Mouse (Mus musculus) granulocyte monocyte progenitor cell, adult 5-6 weeks (primary cell): ENCODE data around the gene Avp. TPM values are rescaled to one million over a fixed set of nuclear protein-coding genes. Genes with fewer than 3 reads are reported as not detected.

Experiments
- ATAC-seq: replicated peaks from 2 replicates; pipeline ENCODE4 v1.8.0; 2016; ENCODE audit warnings: mild to moderate bottlenecking, moderate TSS enrichment, inconsistent platforms; ENCODE audit not compliant: poor library complexity, severe bottlenecking
- total RNA-seq, 2 experiments: library from RNA; stranded (forward) in 1 of 2; stranded (reverse) in 1 of 2; fragments of 200-712, 200-1000 nt in 1 of 2; fragments of >200 nt in 1 of 2; fragmentation: Nextera tagmentation in 1 of 2; gene quantifications; 2 replicates each; pipeline ENCODE4 v1.2.3; 2014 to 2017

Avp gene
- total RNA-seq (2014; fragmentation: Nextera tagmentation) (not detected in 2 replicates), total RNA-seq (2017) (not detected in 2 replicates)

DNA sequence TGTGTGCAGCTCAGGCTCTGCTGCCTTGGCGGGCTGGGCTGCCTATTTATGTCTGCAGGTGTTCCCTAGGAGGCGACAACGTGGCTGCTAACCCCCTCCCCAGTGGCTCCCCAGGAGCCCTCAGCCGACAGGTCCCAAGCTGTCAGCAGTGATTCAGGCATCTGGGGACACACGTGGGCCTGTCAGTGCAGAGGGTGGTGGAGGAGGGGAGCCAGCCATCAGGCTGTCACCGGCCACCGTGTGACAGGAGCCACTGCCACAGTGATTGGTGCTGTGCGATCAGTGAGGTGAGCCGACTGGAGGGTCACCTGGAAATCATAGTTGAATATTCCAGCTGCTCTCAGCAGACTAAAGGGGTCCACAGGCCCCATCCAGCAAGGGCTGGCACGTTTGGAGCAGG is at the start of gene Avp:
TSS of gene Avp (minus strand) at position 3 of the 400 bp plus-strand sequence.
- no peak for ATAC-seq

DNA sequence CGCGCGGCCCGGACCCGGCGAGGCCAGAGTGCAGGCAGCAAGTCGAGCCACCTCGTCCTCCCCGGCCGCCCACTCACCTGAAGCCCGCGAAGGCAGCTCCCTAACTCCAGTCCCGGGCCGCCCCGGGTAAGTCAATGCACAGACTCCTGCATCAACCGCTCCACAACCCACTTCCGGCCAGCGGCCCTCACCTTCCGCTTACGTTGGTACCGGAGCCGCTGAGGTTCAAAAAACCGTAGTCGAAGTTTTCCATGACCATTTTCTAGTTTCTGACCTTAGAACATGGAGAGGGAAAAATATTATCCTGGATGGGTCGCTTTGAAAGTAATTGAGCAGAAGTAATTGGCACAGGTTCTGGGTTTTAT is 47.5 kb upstream of the Avp start, which contains the start of the genes Fastkd5 and Ubox5:
TSS of gene Fastkd5 (minus strand) at position 189 of the 365 bp plus-strand sequence.
TSS of gene Ubox5 (minus strand) at position 200 of the 365 bp plus-strand sequence.
- peak; percentile 78 for ATAC-seq

DNA sequence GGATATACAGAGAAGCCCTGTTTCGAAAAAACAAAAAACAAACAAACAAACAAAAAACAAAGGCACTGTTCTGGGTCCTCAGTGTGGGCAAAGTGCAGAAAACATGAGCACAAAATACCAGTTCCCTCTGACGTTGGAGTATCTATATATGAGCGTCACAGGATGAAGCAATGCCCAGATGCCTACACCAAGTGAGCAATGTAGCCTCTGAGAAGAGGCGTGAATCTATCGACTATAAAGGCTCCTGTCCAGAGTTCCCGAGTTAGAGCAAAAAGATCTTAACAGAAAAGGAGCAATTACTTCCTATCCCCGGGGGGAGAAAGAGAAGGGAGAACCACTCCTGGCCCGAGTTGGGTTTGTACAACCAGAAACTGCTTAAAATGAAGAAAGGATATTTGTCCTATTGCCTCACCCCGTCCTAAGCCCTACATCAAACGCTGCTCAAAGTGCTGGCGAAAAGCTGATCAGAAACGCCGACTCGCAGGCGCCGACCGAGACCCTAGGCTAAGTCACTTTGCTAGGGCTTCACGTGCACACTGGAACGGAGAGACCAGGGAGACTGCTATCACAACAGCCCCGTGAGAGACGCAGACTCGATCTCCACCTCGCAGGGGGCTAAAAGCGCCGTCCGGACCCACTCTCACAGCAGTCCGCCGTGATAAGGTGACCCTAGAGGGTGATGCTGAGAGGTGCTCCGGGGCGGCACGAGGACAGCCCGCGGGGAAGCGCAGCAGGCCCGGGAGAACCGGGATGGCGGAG is 46.9 kb upstream of the Avp start:
- ATAC-seq = peak; percentile 72

DNA sequence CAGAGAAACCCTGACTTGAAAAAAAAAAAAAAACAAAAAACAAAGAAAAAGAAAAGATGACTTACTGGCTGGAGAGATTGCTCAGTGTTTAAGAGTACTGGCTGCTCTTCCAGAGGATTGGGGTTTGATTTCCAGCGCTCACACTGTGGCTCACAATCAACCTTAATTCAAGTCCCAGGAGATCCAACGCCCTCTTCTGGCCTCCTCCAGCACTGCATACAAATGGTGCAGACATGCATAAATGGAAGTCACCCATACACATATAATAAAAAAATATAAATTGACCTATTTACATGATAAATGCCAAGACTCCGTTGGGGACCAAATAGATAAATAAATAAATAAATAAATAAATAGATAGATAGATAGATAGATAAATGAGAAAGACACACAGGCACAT is 46.1 kb upstream of the Avp start:
- no peak for ATAC-seq

DNA sequence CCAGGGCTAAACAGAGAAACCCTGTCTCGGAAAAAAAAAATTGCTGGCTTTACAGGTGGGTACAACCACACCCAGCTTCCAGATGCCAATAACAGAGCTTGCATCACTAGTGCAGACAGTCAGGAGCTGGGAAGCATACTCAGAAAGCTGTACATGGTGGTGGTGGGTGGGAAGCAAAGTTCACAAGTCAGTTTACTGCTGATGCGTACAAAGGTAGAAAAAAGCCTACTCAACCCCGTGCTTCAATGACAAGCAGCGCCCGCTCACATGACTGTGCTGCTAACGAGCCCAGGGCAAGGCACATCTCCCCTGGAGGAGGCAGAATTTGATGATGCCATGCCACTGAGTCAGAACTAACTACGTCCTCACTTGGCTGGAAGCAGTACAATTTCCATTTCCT is 36.6 kb upstream of the Avp start:
- no peak for ATAC-seq

DNA sequence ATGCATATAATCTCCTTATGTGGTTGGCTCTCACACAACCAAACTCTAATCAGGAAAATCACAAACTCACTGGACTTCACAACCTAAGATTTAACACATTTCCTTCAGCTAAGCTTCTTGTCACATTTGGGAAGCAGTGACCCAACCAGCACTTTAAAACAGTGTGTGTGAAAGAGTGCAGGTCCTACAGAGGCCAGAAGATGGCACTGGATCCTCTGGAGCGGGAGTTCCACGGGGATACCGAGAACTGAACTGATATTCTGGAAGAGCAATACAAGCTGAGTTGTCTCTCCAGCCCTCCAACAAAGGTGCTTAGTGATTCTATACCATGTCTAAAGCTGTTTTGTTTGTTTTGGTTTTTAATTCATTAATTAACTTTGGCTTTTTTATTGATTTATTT is 30.7 kb upstream of the Avp start:
- no peak for ATAC-seq

DNA sequence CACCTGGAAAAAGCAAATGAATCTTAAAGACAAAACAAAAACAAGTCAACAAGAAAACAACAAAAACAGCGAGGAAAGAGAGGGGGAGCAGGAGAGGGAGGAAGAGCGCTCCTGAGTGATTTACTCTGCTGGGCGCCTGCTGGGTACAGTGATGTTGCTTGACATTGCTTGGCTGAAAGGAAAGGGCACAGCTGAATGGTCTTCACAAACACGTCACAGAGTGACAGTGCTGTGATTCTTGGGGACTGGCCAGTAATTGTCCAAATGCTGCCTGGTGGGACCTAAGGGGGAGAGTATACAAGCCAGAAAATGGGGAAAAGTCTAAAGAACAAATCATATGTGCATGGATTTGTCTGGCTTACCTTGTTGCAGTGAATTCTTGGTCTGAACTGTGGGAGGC is 19.8 kb upstream of the Avp start:
- ATAC-seq = no peak

DNA sequence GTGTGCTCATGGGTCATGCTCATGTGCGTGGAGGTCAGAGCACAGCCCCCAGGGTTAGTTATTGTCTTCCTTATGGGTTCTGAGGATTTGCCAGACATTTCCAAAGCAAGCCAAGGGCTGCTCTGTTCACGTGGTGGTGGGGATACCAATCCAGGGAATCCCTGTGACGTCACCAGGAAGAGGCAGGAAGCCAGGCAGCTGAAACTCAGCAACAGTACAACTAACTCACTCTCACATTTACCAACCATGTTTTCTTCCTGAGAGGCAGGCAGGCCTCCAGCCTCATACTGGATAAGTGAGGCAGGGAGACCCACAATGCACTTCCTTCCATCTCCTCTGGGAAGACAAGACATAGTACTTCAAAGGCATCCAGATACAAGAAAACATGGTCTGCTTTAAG is 16.0 kb upstream of the Avp start:
- ATAC-seq = no peak

DNA sequence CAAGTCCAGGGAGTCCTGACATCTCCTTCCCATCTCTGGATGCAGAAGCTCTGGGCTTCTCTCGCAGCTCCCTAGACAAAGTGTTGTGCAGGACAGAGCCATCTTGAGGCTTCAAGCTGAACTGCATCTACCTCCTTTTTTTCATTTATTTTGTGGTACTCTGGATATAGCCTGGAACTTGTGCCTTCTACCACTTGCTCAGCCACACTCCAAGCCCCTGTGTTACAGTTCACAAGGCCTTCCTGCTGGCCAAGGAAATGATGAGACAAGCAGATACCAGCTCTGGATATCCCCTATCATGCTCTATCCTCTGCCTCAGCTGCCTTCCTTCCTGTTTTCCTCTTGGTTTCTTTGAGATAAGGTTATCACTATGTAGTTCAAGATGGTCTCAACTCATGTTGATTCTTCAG is 15.3 kb upstream of the Avp start:
- ATAC-seq = peak; percentile 50

DNA sequence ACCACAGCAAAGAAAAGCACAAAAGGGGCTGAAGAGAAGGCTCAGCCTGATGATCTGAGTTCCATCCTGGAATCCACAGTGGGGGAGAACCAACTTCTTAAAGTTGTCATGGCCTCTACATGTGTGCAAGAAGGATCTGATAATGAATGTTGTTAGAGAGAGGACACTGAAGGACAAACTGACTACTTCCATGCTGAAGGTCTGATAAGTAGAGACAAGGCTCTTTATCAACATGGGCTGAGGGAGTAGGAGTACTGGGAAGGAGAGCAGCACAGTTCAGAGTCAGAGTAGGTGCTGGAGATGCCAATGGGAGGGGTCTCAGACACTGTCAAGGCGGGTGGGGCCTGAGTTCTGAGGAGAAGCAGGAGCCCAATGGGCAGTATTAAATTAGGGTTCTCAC is 13.2 kb upstream of the Avp start:
- no peak for ATAC-seq

DNA sequence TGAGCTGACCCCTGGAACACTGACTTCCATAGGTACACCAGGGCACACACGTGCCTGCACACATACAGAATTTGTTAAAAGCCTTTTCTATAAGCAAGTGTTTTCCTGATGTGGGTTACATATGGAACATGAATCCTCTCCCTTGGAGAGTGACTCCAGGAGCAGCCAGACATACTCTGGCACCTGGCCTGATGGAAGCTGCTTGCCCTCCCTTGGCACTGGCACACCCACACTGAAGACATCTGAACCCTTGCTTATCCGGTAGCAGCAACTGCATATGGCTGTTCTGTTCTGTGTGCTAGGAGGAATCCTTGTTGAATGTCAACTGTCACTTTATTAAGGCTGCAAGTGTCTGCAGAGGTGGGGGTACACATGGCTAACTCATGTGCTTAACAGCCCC is 8.7 kb upstream of the Avp start:
- no peak for ATAC-seq

DNA sequence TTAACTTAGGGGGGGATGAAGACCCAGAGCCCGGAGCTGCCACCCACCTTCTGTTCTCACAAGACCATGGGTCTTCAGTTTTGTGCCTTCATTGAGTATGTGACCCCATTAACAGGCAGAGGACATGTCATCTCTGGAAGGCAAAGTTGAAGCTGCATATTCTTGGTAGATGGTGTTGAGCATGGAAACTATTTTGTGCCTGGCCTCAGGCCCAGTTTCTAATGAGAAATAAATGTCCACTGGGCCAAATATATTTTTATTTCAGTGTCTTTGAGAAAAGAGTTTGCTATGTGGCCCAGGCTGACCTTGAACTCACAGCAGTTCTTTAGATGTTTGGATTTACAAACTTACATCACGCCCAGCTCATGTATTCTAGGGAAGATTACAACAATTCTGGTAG is 7.4 kb upstream of the Avp start:
- ATAC-seq = no peak

DNA sequence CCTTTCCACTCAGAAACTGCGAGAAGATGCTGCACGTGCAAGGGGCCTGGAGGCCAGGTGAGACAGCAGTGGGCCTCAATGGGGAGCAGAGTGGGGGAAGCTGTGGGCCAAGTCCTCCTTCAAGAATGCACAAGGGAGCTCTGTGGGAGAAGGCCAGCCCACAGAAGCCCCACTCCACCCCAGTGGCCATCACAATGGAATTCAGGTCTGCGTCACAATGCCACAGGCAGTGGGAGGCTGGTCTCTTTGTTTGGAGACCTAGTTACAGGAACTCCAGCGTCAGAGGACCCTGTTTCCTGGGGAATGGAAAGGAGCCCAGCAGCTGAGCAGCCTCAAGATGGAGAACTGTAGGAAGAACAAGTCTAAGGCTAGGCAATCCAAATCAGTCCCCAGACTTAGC is 6.8 kb upstream of the Avp start:
- ATAC-seq = no peak

DNA sequence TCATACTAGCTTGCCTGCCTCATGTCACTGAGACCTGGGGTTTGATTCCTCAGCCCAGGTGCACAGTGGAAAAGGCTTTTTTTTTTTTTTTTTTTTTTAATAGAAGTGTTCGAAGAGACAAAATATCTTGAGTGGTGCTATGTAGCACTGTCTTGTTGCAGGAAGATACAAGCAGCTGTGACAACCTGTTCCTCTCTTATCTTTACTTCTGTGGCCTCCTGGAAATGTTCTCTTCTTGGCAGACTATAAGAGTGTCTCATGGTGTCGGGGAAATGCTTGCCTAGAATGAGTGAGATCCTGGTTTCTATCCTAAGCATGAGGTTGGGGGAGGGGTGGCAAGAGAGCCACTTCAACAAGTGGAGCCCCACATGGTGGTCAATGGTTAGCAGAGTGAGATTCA is 6.0 kb upstream of the Avp start:
- no peak for ATAC-seq

DNA sequence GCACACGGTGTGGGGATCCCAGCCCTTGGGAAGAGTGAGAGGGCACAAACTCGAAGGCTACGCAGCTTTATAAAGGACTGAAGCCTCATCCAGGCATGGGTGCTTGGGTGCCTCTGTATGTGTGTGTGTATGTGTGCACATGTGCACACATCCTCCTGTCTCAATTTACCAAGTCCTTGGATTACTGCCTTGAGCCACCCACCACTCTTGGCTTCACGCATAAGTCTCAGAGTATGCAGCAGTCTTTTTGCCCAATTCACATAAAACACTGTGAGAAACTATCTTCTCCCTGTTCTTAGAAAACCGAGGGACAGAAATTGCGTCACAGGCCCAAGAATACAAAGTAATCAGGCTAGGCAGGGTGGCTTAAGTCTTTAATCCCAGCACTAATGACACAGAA is 3.7 kb upstream of the Avp start:
- no peak for ATAC-seq

DNA sequence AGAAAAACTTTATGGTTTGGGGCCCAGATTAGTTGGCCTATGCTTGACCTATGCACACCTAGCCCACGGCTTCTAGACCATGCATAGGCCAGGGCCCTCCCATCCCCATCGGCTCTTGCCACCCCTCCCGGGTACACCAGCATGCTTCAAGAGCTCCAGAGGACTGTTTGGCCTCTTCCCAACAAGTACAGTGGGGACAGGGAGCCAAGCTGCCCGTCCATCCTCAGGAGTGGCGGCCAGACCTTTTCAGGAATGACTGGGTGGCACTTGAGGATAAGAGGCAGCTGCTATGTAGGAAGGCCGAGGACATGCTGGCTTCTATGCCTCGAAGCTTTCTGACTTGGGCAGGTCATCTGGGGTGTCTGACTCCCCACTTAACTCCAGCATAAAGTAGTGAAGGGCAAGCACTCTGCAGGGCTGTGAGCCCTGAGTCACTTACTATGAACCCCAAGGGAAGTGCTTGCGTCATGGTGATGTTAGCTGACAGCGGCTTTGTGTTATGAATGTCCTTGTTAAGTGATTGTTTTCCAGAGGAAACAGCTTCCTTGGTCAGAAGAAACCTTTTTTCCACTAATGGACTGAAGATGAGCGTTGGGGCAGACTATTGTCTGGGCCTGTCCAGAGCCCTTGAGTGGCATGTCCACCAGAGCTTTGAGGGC is 1.7 kb upstream of the Avp start:
- ATAC-seq = no peak

DNA sequence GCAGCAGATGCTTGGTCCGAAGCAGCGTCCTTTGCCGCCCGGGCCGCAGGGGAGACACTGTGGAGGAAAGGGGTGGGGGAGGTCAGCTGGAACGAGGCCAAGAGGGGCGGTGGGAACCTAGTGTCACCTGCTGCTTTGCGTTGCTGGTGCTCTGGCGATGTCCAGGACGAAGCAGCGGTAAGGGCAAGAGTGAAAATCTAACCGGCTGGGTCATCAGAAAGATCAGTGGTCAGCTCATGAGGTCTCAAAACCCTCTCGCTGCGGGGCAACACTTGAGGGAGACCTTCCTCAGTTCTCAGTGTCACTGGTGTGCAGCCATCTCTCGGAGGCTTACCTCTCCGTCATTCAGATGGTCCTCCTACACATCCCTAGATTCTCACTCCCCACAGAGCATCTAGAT is 1.2 kb downstream of the Avp start:
- no peak for ATAC-seq

DNA sequence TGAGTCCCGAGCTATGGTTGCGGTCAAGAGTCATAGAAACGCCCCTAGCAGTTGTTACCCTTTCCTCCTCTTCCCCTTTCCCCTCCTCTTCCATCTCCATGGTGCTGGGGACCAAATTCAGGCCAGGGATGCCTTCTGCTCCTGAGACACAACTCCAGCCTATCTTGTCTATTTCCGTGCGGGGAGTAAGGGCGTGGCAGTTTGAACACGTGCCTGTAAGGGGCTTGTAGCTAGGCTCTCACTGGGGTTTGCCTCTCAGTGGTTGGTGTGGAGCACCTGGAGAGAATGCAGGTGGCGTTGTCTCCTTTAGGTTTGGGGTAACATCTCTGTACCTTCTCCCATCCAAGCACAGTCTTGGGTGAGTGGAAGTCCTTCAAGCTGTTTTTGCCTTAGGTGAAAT is 2.6 kb downstream of the Avp start:
- peak; percentile 37 for ATAC-seq

DNA sequence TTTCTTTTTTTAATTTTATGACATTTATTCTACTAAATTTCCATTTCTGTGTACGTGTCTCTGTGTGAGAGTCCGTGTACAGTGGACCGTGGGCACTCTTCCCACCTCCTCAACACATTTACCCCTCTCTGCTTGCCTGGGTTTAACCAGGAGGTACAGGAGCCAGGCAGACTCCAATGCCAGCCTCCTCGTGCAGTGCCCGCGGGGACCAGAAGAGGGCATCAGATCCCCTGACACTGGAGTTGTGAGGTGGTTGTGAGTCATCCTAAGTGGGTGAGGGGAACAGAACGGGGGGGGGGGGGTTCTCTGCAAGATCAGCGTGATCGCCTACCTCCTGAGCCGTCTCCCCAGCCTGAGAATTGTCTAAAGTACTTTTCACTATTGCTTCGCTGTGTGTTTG is 4.2 kb downstream of the Avp start:
- ATAC-seq = peak; percentile 57

DNA sequence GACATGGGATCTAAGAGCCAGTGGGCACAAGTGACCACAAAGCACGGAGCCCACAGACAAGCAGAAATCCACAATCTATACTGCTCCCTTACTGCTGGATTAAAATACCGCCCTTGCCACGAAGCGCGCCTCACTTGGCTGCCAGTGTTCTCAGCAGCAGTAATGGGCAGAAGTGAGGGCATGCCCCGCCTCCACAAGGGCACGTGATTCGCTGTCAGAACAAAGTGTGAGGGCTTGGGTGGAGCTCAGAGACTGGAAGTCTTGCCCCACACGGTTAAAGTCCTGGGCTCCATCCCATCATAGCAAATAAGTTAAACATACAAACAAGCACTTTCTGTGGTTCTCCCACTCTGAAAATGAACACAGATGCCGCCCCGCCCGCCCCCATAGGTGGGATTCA is 4.7 kb downstream of the Avp start:
- peak; percentile 61 for ATAC-seq

DNA sequence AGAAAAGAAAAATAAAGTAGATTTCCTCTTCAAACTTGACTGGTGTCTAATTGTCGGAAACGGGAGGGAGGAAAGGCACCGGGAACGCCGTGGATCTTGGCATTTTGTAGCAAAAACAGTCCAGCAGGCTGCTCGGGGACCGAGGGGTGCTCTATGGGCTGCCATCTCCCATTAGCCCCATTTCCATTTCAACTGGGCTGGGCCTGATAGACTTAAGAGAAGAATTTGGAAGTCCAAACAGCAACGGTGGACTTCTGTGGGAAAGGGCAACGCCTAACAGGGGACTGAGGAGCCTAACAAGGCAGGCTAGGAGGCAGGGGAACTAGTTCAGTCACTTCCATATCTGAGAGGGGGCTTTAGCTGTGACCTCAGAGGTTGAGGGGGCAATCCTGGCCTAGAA is 5.3 kb downstream of the Avp start:
- no peak for ATAC-seq

DNA sequence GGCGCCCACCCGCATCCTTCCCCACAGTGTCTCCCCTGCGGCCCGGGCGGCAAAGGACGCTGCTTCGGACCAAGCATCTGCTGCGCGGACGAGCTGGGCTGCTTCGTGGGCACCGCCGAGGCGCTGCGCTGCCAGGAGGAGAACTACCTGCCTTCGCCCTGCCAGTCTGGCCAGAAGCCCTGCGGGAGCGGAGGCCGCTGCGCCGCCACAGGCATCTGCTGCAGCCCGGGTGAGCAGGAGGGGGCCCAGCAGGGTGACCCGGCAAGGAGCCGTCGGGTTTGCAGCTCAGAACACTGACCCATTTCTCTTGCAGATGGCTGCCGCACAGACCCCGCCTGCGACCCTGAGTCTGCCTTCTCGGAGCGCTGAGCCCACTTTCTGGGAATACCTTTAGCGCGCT is 5.8 kb downstream of the Avp start:
- peak; percentile 16; the same call in 1 of the 2 replicates for ATAC-seq
